Mouse (Mus musculus): Measurements from ENCODE around the gene Wnt5b. TPM values are rescaled to one million over a fixed set of nuclear protein-coding genes. Genes with fewer than 3 reads are reported as not detected.

Wnt5b gene
- polyA plus RNA-seq, 1 experiment, result 0.04 TPM

DNA sequence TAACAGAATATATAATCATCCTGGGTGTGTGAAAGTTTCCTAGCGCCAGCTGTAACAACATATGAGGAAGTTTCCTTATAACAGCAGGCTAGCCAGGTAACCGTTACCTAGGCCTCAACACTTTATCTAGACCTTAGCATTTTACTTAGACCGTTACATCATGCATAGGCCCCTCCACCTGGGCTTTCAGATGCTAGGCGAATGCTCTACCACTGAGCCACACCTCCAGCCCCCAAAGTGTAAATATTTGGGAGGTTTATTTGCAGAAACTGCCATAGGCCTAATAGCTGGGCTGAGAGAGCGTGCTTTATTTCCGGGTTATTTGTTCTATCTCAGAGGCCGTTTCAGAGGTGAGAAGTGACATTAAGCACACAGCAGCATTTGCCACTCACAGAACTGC, 14.7 kb upstream of the Wnt5b start:
- no peak overlapping the region for H3K4me2 ChIP-seq (ENCODE audit: low read depth)
- TF ChIP-seq TCF3 (IDR thresholded peaks at IDR 0.05; ENCODE audit: insufficient read length, low read depth), result no peak

GRCm38 (mm10) chr6:119554439-119554838, 10.3 kb upstream of the Wnt5b start:
- Histone ChIP-seq H3K4me3 (no peak overlapping the region), H3K79me2 (ENCODE audit: control insufficient read depth, insufficient read depth) (no peaks in the 10 kb centered on the region), H3K4me2 (ENCODE audit: low read depth) (no peak overlapping the region), H3ac (ENCODE audit: control insufficient read depth, insufficient read length) (no peak overlapping the region), H3K27me3 (ENCODE audit: control insufficient read depth, insufficient read depth, insufficient read length) (no peaks in the 10 kb centered on the region), H3K36me3 (ENCODE audit: control insufficient read depth, insufficient read depth) (no peaks in the 10 kb centered on the region)
- no peak for TF ChIP-seq MYOD1 (IDR thresholded peaks at IDR 0.05; ENCODE audit: control insufficient read depth in 1 of 3, insufficient read length in 2 of 3, low read depth in 2 of 3)
- no peak for TF ChIP-seq TCF12 (IDR thresholded peaks at IDR 0.05; ENCODE audit: insufficient read depth, poor library complexity, severe bottlenecking)
- TF ChIP-seq MYOG (IDR thresholded peaks at IDR 0.05; ENCODE audit: control insufficient read depth in 1 of 3, insufficient read depth in 1 of 3, insufficient read length in 2 of 3, low read depth in 2 of 3), result no peak
- no peak for TF ChIP-seq TCF3 (IDR thresholded peaks at IDR 0.05; ENCODE audit: insufficient read length, low read depth)
- no peak for TF ChIP-seq POLR2A (IDR thresholded peaks at IDR 0.05; ENCODE audit: insufficient read length, low read depth)
- no peak for TF ChIP-seq E2F4 (IDR thresholded peaks at IDR 0.05; ENCODE audit: insufficient read depth)
- no peak for TF ChIP-seq POLR2AphosphoS2 (IDR thresholded peaks at IDR 0.05; ENCODE audit: insufficient read length, low read depth)
- no peak for TF ChIP-seq USF1 (IDR thresholded peaks at IDR 0.05; ENCODE audit: low read depth)
- TF ChIP-seq REST (IDR thresholded peaks at IDR 0.05; ENCODE audit: insufficient read depth, insufficient read length), result no peak
- TF ChIP-seq MAX (IDR thresholded peaks at IDR 0.05; ENCODE audit: low read depth), result no peak
- no peak for TF ChIP-seq SRF (IDR thresholded peaks at IDR 0.05; ENCODE audit: control insufficient read depth, insufficient read length, low read depth)
- no peak for TF ChIP-seq CEBPB (IDR thresholded peaks at IDR 0.05; ENCODE audit: insufficient read depth, poor library complexity, severe bottlenecking)

More for the DNA sequence above, 14.7 kb upstream of the Wnt5b start:
- no peaks in the 10 kb centered on the region for H3K27me3 ChIP-seq (ENCODE audit: control insufficient read depth, insufficient read depth, insufficient read length)
- H3K36me3 ChIP-seq (ENCODE audit: control insufficient read depth, insufficient read depth), result no peaks in the 10 kb centered on the region
- H3K4me3 ChIP-seq, result no peak overlapping the region
- no peaks in the 10 kb centered on the region for H3K79me2 ChIP-seq (ENCODE audit: control insufficient read depth, insufficient read depth)
- no peak overlapping the region for H3ac ChIP-seq (ENCODE audit: control insufficient read depth, insufficient read length)

- TF ChIP-seq TCF12 (IDR thresholded peaks at IDR 0.05; ENCODE audit: insufficient read depth, poor library complexity, severe bottlenecking) (no peak), MYOG (IDR thresholded peaks at IDR 0.05; ENCODE audit: control insufficient read depth in 1 of 3, insufficient read depth in 1 of 3, insufficient read length in 2 of 3, low read depth in 2 of 3) (no peak), CEBPB (IDR thresholded peaks at IDR 0.05; ENCODE audit: insufficient read depth, poor library complexity, severe bottlenecking) (no peak), MAX (IDR thresholded peaks at IDR 0.05; ENCODE audit: low read depth) (no peak), TCF3 (IDR thresholded peaks at IDR 0.05; ENCODE audit: insufficient read length, low read depth) (no peak), POLR2AphosphoS2 (IDR thresholded peaks at IDR 0.05; ENCODE audit: insufficient read length, low read depth) (no peak), E2F4 (IDR thresholded peaks at IDR 0.05; ENCODE audit: insufficient read depth) (no peak), MYOD1 (IDR thresholded peaks at IDR 0.05; ENCODE audit: control insufficient read depth in 1 of 3, insufficient read length in 2 of 3, low read depth in 2 of 3) (no peak), SRF (IDR thresholded peaks at IDR 0.05; ENCODE audit: control insufficient read depth, insufficient read length, low read depth) (no peak), USF1 (IDR thresholded peaks at IDR 0.05; ENCODE audit: low read depth) (no peak), REST (IDR thresholded peaks at IDR 0.05; ENCODE audit: insufficient read depth, insufficient read length) (no peak)
- Histone ChIP-seq H3K27me3 (ENCODE audit: control insufficient read depth, insufficient read depth, insufficient read length) (peaks cover 46% of the 10 kb centered on the region), H3ac (ENCODE audit: control insufficient read depth, insufficient read length) (no peak overlapping the region), H3K36me3 (ENCODE audit: control insufficient read depth, insufficient read depth) (no peaks in the 10 kb centered on the region), H3K4me2 (ENCODE audit: low read depth) (peak overlapping the region; percentile 61), H3K4me3 (no peak overlapping the region), H3K79me2 (ENCODE audit: control insufficient read depth, insufficient read depth) (no peaks in the 10 kb centered on the region)
Measured at GRCm38 (mm10) chr6:119544518-119544864, 344 bp upstream of the Wnt5b start.

DNA sequence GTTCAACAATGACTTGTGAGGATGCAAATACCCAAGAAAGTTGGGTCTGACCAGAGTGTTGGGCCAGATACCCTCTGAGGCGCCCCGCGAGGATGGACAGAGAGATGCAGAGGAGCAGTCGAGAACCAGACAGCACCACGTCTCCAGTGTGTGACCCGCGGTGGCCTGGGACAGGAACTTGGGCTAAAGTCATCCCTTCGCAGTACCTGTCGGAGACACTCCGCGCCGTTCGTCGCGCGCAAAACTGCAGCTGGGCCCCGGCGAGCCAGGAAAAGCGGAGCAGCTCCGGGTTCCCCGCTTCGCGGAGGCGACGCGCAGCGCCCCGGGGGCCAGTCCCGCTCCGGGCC, 718 bp downstream of the Wnt5b start:
- TF ChIP-seq POLR2A (IDR thresholded peaks at IDR 0.05; ENCODE audit: insufficient read length, low read depth) (no peak), TCF12 (IDR thresholded peaks at IDR 0.05; ENCODE audit: insufficient read depth, poor library complexity, severe bottlenecking) (no peak), MYOG (IDR thresholded peaks at IDR 0.05; ENCODE audit: control insufficient read depth in 1 of 3, insufficient read depth in 1 of 3, insufficient read length in 2 of 3, low read depth in 2 of 3) (no peak), POLR2AphosphoS2 (IDR thresholded peaks at IDR 0.05; ENCODE audit: insufficient read length, low read depth) (no peak), MAX (IDR thresholded peaks at IDR 0.05; ENCODE audit: low read depth) (no peak), MYOD1 (IDR thresholded peaks at IDR 0.05; ENCODE audit: control insufficient read depth in 1 of 3, insufficient read length in 2 of 3, low read depth in 2 of 3) (no peak), SRF (IDR thresholded peaks at IDR 0.05; ENCODE audit: control insufficient read depth, insufficient read length, low read depth) (no peak), USF1 (IDR thresholded peaks at IDR 0.05; ENCODE audit: low read depth) (no peak), TCF3 (IDR thresholded peaks at IDR 0.05; ENCODE audit: insufficient read length, low read depth) (no peak), REST (IDR thresholded peaks at IDR 0.05; ENCODE audit: insufficient read depth, insufficient read length) (no peak), CEBPB (IDR thresholded peaks at IDR 0.05; ENCODE audit: insufficient read depth, poor library complexity, severe bottlenecking) (no peak), E2F4 (IDR thresholded peaks at IDR 0.05; ENCODE audit: insufficient read depth) (no peak)

GRCm38 (mm10) chr6:119535867-119536266, 8.3 kb downstream of the Wnt5b start:
- no peaks in the 10 kb centered on the region for H3K36me3 ChIP-seq (ENCODE audit: control insufficient read depth, insufficient read depth)
- no peak overlapping the region for H3K4me2 ChIP-seq (ENCODE audit: low read depth)
- H3ac ChIP-seq (ENCODE audit: control insufficient read depth, insufficient read length), result no peak overlapping the region
- H3K79me2 ChIP-seq (ENCODE audit: control insufficient read depth, insufficient read depth), result no peaks in the 10 kb centered on the region
- H3K4me3 ChIP-seq, result no peak overlapping the region
- TF ChIP-seq SRF (IDR thresholded peaks at IDR 0.05; ENCODE audit: control insufficient read depth, insufficient read length, low read depth), result no peak
- no peak for TF ChIP-seq TCF3 (IDR thresholded peaks at IDR 0.05; ENCODE audit: insufficient read length, low read depth)
- no peak for TF ChIP-seq POLR2AphosphoS2 (IDR thresholded peaks at IDR 0.05; ENCODE audit: insufficient read length, low read depth)
- TF ChIP-seq MYOG (IDR thresholded peaks at IDR 0.05; ENCODE audit: control insufficient read depth in 1 of 3, insufficient read depth in 1 of 3, insufficient read length in 2 of 3, low read depth in 2 of 3), result no peak
- TF ChIP-seq REST (IDR thresholded peaks at IDR 0.05; ENCODE audit: insufficient read depth, insufficient read length), result no peak
- no peak for TF ChIP-seq MAX (IDR thresholded peaks at IDR 0.05; ENCODE audit: low read depth)
- TF ChIP-seq CEBPB (IDR thresholded peaks at IDR 0.05; ENCODE audit: insufficient read depth, poor library complexity, severe bottlenecking), result no peak
- peaks cover 5% of the 10 kb centered on the region for H3K27me3 ChIP-seq (ENCODE audit: control insufficient read depth, insufficient read depth, insufficient read length)

More for the DNA sequence above, 718 bp downstream of the Wnt5b start:
- Histone ChIP-seq H3K79me2 (ENCODE audit: control insufficient read depth, insufficient read depth) (no peaks in the 10 kb centered on the region), H3K36me3 (ENCODE audit: control insufficient read depth, insufficient read depth) (no peaks in the 10 kb centered on the region), H3K4me2 (ENCODE audit: low read depth) (peak overlapping the region; percentile 45), H3K27me3 (ENCODE audit: control insufficient read depth, insufficient read depth, insufficient read length) (peaks cover 50% of the 10 kb centered on the region), H3K4me3 (no peak overlapping the region), H3ac (ENCODE audit: control insufficient read depth, insufficient read length) (no peak overlapping the region)

Data from myocyte (in vitro differentiated cells).